Comparison of ENCODE assay signal across 35 mouse cellular contexts in the genomic region with DNA sequence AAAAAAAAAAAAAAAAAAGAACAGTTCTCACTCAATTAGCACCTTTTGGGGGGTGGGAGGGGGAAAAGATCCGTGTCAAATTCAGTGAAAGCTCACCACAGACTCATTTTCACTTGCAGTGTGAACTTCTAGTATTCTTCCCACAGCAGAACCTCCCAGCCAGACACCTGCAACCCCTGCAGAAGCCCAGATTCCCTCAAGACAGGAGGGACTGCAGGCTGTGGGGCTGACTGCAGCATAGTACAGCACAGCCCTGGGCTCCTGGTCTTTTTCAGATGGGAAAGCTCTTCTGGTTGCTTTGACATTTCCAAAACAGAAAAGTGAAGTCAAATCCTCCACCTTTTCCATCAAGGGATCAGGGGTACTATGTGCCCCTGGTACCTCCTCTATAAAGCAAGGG. TPM values are rescaled to one million over a fixed set of nuclear protein-coding genes. Genes with fewer than 3 reads are reported as not detected.
DNase-seq lines count a peak whose midpoint lies in the region; ATAC-seq and TF ChIP-seq lines count a peak whose summit lies in the region.
"Had no signal": no experiment of that assay in that cellular context is flagged by ENCODE, and none has a peak within 500 bp of the region (broad histone marks: within the 10 kb centered on the region; RNA-seq: fewer than 3 reads in every experiment).

No protein-coding gene starts in this region.

- no peak overlapping the region for H3K4me3 ChIP-seq in hindbrain, embryonic 10.5 days
- no peak overlapping the region for H3K4me3 ChIP-seq in hindbrain, embryonic 12.5 days
- H3K4me3 ChIP-seq in midbrain, embryonic 14.5 days (replicated peaks; ENCODE audit: low read depth, low read length) = no peak overlapping the region
- H3K4me3 ChIP-seq in midbrain, embryonic 16.5 days (ENCODE audit: low read depth, low read length) = no peak overlapping the region
- no peak overlapping the region for H3K4me3 ChIP-seq in forebrain, embryonic 13.5 days
- H3K4me3 ChIP-seq in forebrain, embryonic 16.5 days (replicated peaks; ENCODE audit: low read length) = no peak overlapping the region
- H3K4me3 ChIP-seq in lung, postnatal 0 days (ENCODE audit: low read depth, low read length) = no peak overlapping the region
- H3K4me3 ChIP-seq: embryonic facial prominence, embryonic 10.5 days; embryonic facial prominence, embryonic 13.5 days; erythroblast, embryonic 14.5 days; gastrocnemius, adult 2 months had no signal

- no peak overlapping the region for H3K4me2 ChIP-seq in hindbrain, embryonic 12.5 days (replicated peaks)
- H3K4me2 ChIP-seq in midbrain, embryonic 14.5 days (ENCODE audit: low read length) = no peak overlapping the region
- H3K4me2 ChIP-seq in midbrain, embryonic 16.5 days (ENCODE audit: low read length) = no peak overlapping the region
- no peak overlapping the region for H3K4me2 ChIP-seq in forebrain, embryonic 13.5 days
- H3K4me2 ChIP-seq in forebrain, embryonic 16.5 days (ENCODE audit: low read length) = no peak overlapping the region
- H3K4me2 ChIP-seq in lung, postnatal 0 days (replicated peaks; ENCODE audit: low read depth, low read length) = no peak overlapping the region
- H3K4me2 ChIP-seq: embryonic facial prominence, embryonic 13.5 days; heart, embryonic 11.5 days; hindbrain, embryonic 14.5 days had no signal

- no peak for ATAC-seq in hindbrain, embryonic 12.5 days (ENCODE audit: low FRiP score)
- no peak for ATAC-seq in midbrain, embryonic 14.5 days (ENCODE audit: low FRiP score, low TSS enrichment)
- no peak for ATAC-seq in midbrain, embryonic 16.5 days
- ATAC-seq in forebrain, embryonic 13.5 days = peak; percentile 36; the same call in 1 of the 2 replicates
- peak; percentile 67; the same call in 1 of the 2 replicates for ATAC-seq in forebrain, embryonic 16.5 days
- no peak for ATAC-seq in lung, postnatal 0 days
- ATAC-seq: activated CD4-positive, CD25-positive, alpha-beta regulatory T cell, adult 4 months; CD4-positive, CD25-positive, alpha-beta regulatory T cell, adult 4 months; hindbrain, postnatal 0 days; inflammation-experienced regulatory T-cells, adult 6 months; intestine, embryonic 16.5 days had no signal

- intact Hi-C loops in left cerebral cortex, postnatal 36 days (cut with DNase I) = no loop called here

- no peak overlapping the region for H3K9ac ChIP-seq in hindbrain, embryonic 12.5 days
- no peak overlapping the region for H3K9ac ChIP-seq in midbrain, embryonic 14.5 days (replicated peaks; ENCODE audit: low read length)
- no peak overlapping the region for H3K9ac ChIP-seq in midbrain, embryonic 16.5 days (ENCODE audit: low read depth, low read length)
- no peak overlapping the region for H3K9ac ChIP-seq in forebrain, embryonic 13.5 days
- no peak overlapping the region for H3K9ac ChIP-seq in forebrain, embryonic 16.5 days (replicated peaks; ENCODE audit: low read depth, low read length)
- H3K9ac ChIP-seq in lung, postnatal 0 days (replicated peaks; ENCODE audit: low read depth) = no peak overlapping the region
- H3K9ac ChIP-seq: embryonic facial prominence, embryonic 13.5 days; hindbrain, embryonic 14.5 days had no signal

- no peaks in the 10 kb centered on the region for H3K9me3 ChIP-seq in hindbrain, embryonic 10.5 days
- H3K9me3 ChIP-seq in hindbrain, embryonic 12.5 days (replicated peaks) = no peaks in the 10 kb centered on the region
- H3K9me3 ChIP-seq in midbrain, embryonic 14.5 days (ENCODE audit: control insufficient read depth, low read length) = no peaks in the 10 kb centered on the region
- H3K9me3 ChIP-seq in midbrain, embryonic 16.5 days (replicated peaks; ENCODE audit: control insufficient read depth, low read length, poor library complexity, severe bottlenecking) = no peaks in the 10 kb centered on the region
- no peaks in the 10 kb centered on the region for H3K9me3 ChIP-seq in forebrain, embryonic 13.5 days (replicated peaks)
- H3K9me3 ChIP-seq in forebrain, embryonic 16.5 days (ENCODE audit: control insufficient read depth, low read length) = no peaks in the 10 kb centered on the region
- H3K9me3 ChIP-seq in lung, postnatal 0 days (ENCODE audit: low read length) = no peaks in the 10 kb centered on the region
- H3K9me3 ChIP-seq: embryonic facial prominence, embryonic 10.5 days; embryonic facial prominence, embryonic 13.5 days had no signal

- no peak for TF ChIP-seq CTCF in lung, postnatal 0 days (IDR thresholded peaks at IDR 0.05)

- H3K27ac ChIP-seq in hindbrain, embryonic 10.5 days = peak overlapping the region; percentile 62; the same call in 1 of the 2 replicates
- no peak overlapping the region for H3K27ac ChIP-seq in hindbrain, embryonic 12.5 days
- no peak overlapping the region for H3K27ac ChIP-seq in midbrain, embryonic 14.5 days (replicated peaks; ENCODE audit: low read depth, low read length)
- no peak overlapping the region for H3K27ac ChIP-seq in midbrain, embryonic 16.5 days (ENCODE audit: low read length)
- no peak overlapping the region for H3K27ac ChIP-seq in forebrain, embryonic 13.5 days
- no peak overlapping the region for H3K27ac ChIP-seq in forebrain, embryonic 16.5 days (ENCODE audit: low read length)
- H3K27ac ChIP-seq in lung, postnatal 0 days (ENCODE audit: low read length) = no peak overlapping the region
- H3K27ac ChIP-seq: embryonic facial prominence, embryonic 13.5 days; gastrocnemius, adult 2 months; hindbrain, embryonic 14.5 days; hindbrain, postnatal 0 days had no signal

- H3K36me3 ChIP-seq in hindbrain, embryonic 10.5 days = no peaks in the 10 kb centered on the region
- H3K36me3 ChIP-seq in hindbrain, embryonic 12.5 days = no peaks in the 10 kb centered on the region
- H3K36me3 ChIP-seq in midbrain, embryonic 14.5 days (ENCODE audit: control insufficient read depth, insufficient read depth, low read length) = no peaks in the 10 kb centered on the region
- H3K36me3 ChIP-seq in midbrain, embryonic 16.5 days (ENCODE audit: control insufficient read depth, insufficient read depth, low read length) = no peaks in the 10 kb centered on the region
- no peaks in the 10 kb centered on the region for H3K36me3 ChIP-seq in forebrain, embryonic 13.5 days (ENCODE audit: poor library complexity, severe bottlenecking)
- H3K36me3 ChIP-seq in forebrain, embryonic 16.5 days (ENCODE audit: control insufficient read depth, insufficient read depth) = no peaks in the 10 kb centered on the region
- H3K36me3 ChIP-seq in lung, postnatal 0 days (ENCODE audit: insufficient read depth, low read length) = no peaks in the 10 kb centered on the region
- H3K36me3 ChIP-seq: embryonic facial prominence, embryonic 10.5 days; embryonic facial prominence, embryonic 13.5 days had no signal

- WGBS in hindbrain, embryonic 10.5 days = 6% methylated on average over 1 of the region's 1 CpGs
- WGBS in hindbrain, embryonic 12.5 days = 0% methylated on average over 1 of the region's 1 CpGs
- 18% methylated on average over 1 of the region's 1 CpGs for WGBS in midbrain, embryonic 14.5 days
- 0% methylated on average over 1 of the region's 1 CpGs for WGBS in midbrain, embryonic 16.5 days
- 0% methylated on average over 1 of the region's 1 CpGs for WGBS in forebrain, embryonic 13.5 days
- 0% methylated on average over 1 of the region's 1 CpGs for WGBS in forebrain, embryonic 16.5 days
- WGBS in lung, postnatal 0 days = 7% methylated on average over 1 of the region's 1 CpGs

- TF ChIP-seq EP300 in lung, postnatal 0 days (IDR thresholded peaks at IDR 0.05) = no peak

- peaks cover 12% of the 10 kb centered on the region for H3K4me1 ChIP-seq in hindbrain, embryonic 10.5 days (replicated peaks)
- 0 out of 2 replicates have a peak, but pooled peaks cover 6% of the 10 kb centered on the region for H3K4me1 ChIP-seq in hindbrain, embryonic 12.5 days
- H3K4me1 ChIP-seq in midbrain, embryonic 14.5 days (ENCODE audit: control insufficient read depth, insufficient read depth, low read length) = no peaks in the 10 kb centered on the region
- no peaks in the 10 kb centered on the region for H3K4me1 ChIP-seq in midbrain, embryonic 16.5 days (ENCODE audit: control insufficient read depth, insufficient read depth, low read length)
- H3K4me1 ChIP-seq in forebrain, embryonic 13.5 days = peaks cover 13% of the 10 kb centered on the region
- no peaks in the 10 kb centered on the region for H3K4me1 ChIP-seq in forebrain, embryonic 16.5 days (replicated peaks; ENCODE audit: control insufficient read depth, insufficient read depth, low read length)
- no peaks in the 10 kb centered on the region for H3K4me1 ChIP-seq in lung, postnatal 0 days (ENCODE audit: insufficient read depth, low read depth, low read length)
- H3K4me1 ChIP-seq: embryonic facial prominence, embryonic 13.5 days had no signal

- H3K27me3 ChIP-seq in hindbrain, embryonic 10.5 days (ENCODE audit: insufficient read depth, poor library complexity, severe bottlenecking) = no peaks in the 10 kb centered on the region
- no peaks in the 10 kb centered on the region for H3K27me3 ChIP-seq in hindbrain, embryonic 12.5 days
- no peaks in the 10 kb centered on the region for H3K27me3 ChIP-seq in midbrain, embryonic 14.5 days (ENCODE audit: control insufficient read depth, insufficient read depth, low read length)
- H3K27me3 ChIP-seq in midbrain, embryonic 16.5 days (ENCODE audit: control insufficient read depth, insufficient read depth, low read depth, low read length) = no peaks in the 10 kb centered on the region
- H3K27me3 ChIP-seq in forebrain, embryonic 13.5 days = no peaks in the 10 kb centered on the region
- H3K27me3 ChIP-seq in forebrain, embryonic 16.5 days (replicated peaks; ENCODE audit: control insufficient read depth, insufficient read depth, low read length) = no peaks in the 10 kb centered on the region
- H3K27me3 ChIP-seq in lung, postnatal 0 days (replicated peaks; ENCODE audit: insufficient read depth, low read length) = no peaks in the 10 kb centered on the region
- H3K27me3 ChIP-seq: embryonic facial prominence, embryonic 13.5 days had no signal

- DNase-seq in hindbrain, embryonic 10.5 days (ENCODE audit: low spot score) = no peak
- peak; percentile 3 for DNase-seq in midbrain, embryonic 14.5 days
- DNase-seq in lung, postnatal 0 days (ENCODE audit: low spot score) = no peak
- DNase-seq in left cerebral cortex, postnatal 36 days (ENCODE audit: low spot score in 2 of 2) = no peak
- DNase-seq: adrenal gland, postnatal 10 days; cerebellum, adult 11-12 months; cerebellum, adult 8-10 months; cerebellum, postnatal 10 days; cerebellum, postnatal 36 days; gastrocnemius, adult 2 months; gastrocnemius, postnatal 14 days; heart, adult 11 months had no signal

RNA-seq across cellular contexts. Expression of a gene that starts 28.3 kb away (rescaled TPM):
- polyA plus RNA-seq in hindbrain, embryonic 10.5 days (2016; fragmentation: Nextera tagmentation; extraction: Ambion mirVana) = 0.49 and 1.3 TPM in 2 replicates
- 1.4 and 1.7 TPM in 2 replicates for polyA plus RNA-seq in hindbrain, embryonic 12.5 days (2016; fragmentation: Nextera tagmentation; extraction: Ambion mirVana)
- polyA plus RNA-seq in midbrain, embryonic 14.5 days (2014; fragmentation: Nextera tagmentation; extraction: Ambion mirVana) = 1.3 TPM in 2 replicates
- polyA plus RNA-seq in midbrain, embryonic 16.5 days (2015; fragmentation: Nextera tagmentation; extraction: Ambion mirVana) = 2.1 and 2.3 TPM in 2 replicates
- polyA plus RNA-seq in forebrain, embryonic 13.5 days (2015; fragmentation: Nextera tagmentation; extraction: Ambion mirVana) = 0.84 TPM in 2 replicates
- polyA plus RNA-seq in forebrain, embryonic 16.5 days (2015; fragmentation: Nextera tagmentation; extraction: Ambion mirVana) = 0.91 and 2.0 TPM in 2 replicates
- 2.4 and 3.3 TPM in 2 replicates for polyA plus RNA-seq in lung, postnatal 0 days (2015; fragmentation: Nextera tagmentation; extraction: Ambion mirVana)
- 10 to 100 TPM; 14.6 to 17.6 TPM for total RNA-seq in left cerebral cortex, postnatal 36 days (2021)
- total RNA-seq: hematopoietic stem cell, adult 5-6 weeks had no signal
- polyA plus RNA-seq: activated CD4-positive, CD25-positive, alpha-beta regulatory T cell, adult 4 months; CD4-positive, CD25-positive, alpha-beta regulatory T cell, adult 4 months; inflammation-experienced regulatory T-cells, adult 6 months had no signal

RNA-seq across cellular contexts. Expression of a gene that starts 44.8 kb away (rescaled TPM):
- polyA plus RNA-seq in hindbrain, embryonic 10.5 days (2016; fragmentation: Nextera tagmentation; extraction: Ambion mirVana) = not detected in 2 replicates
- polyA plus RNA-seq in hindbrain, embryonic 12.5 days (2016; fragmentation: Nextera tagmentation; extraction: Ambion mirVana) = not detected in 2 replicates
- 0.17 TPM in 1 of 2 replicates, not detected in the other for polyA plus RNA-seq in midbrain, embryonic 14.5 days (2014; fragmentation: Nextera tagmentation; extraction: Ambion mirVana)
- polyA plus RNA-seq in midbrain, embryonic 16.5 days (2015; fragmentation: Nextera tagmentation; extraction: Ambion mirVana) = 0.14 TPM in 1 of 2 replicates, not detected in the other
- polyA plus RNA-seq in forebrain, embryonic 13.5 days (2015; fragmentation: Nextera tagmentation; extraction: Ambion mirVana) = not detected in 2 replicates
- not detected in 2 replicates for polyA plus RNA-seq in forebrain, embryonic 16.5 days (2015; fragmentation: Nextera tagmentation; extraction: Ambion mirVana)
- not detected in 2 replicates for polyA plus RNA-seq in lung, postnatal 0 days (2015; fragmentation: Nextera tagmentation; extraction: Ambion mirVana)
- total RNA-seq in left cerebral cortex, postnatal 36 days (2021) = not detected
- total RNA-seq: adrenal gland, postnatal 4 days; heart, adult 8-10 months; heart, postnatal 25 days; hematopoietic stem cell, adult 5-6 weeks had no signal
- polyA plus RNA-seq: activated CD4-positive, CD25-positive, alpha-beta regulatory T cell, adult 4 months; C2C12; CD4-positive, CD25-positive, alpha-beta regulatory T cell, adult 4 months; cortical plate, adult 2 months; embryonic facial prominence, embryonic 10.5 days; embryonic facial prominence, embryonic 13.5 days; erythroblast, embryonic 14.5 days; frontal cortex, adult 2 months; heart, embryonic 11.5 days; heart, embryonic 14.5 days; heart, postnatal 0 days; hindbrain, embryonic 14.5 days; inflammation-experienced regulatory T-cells, adult 6 months; intestine, embryonic 16.5 days had no signal

Comparison
In these comparisons a context has a peak if more than half of its experiments do, and no peak if none do; other contexts are left out.
1. ATAC-seq: peak in forebrain, embryonic 13.5 days (single experiment) and forebrain, embryonic 16.5 days (single experiment); none in hindbrain, embryonic 12.5 days (single experiment), midbrain, embryonic 14.5 days (single experiment), midbrain, embryonic 16.5 days (single experiment) and lung, postnatal 0 days (single experiment).